In the genomic region with DNA sequence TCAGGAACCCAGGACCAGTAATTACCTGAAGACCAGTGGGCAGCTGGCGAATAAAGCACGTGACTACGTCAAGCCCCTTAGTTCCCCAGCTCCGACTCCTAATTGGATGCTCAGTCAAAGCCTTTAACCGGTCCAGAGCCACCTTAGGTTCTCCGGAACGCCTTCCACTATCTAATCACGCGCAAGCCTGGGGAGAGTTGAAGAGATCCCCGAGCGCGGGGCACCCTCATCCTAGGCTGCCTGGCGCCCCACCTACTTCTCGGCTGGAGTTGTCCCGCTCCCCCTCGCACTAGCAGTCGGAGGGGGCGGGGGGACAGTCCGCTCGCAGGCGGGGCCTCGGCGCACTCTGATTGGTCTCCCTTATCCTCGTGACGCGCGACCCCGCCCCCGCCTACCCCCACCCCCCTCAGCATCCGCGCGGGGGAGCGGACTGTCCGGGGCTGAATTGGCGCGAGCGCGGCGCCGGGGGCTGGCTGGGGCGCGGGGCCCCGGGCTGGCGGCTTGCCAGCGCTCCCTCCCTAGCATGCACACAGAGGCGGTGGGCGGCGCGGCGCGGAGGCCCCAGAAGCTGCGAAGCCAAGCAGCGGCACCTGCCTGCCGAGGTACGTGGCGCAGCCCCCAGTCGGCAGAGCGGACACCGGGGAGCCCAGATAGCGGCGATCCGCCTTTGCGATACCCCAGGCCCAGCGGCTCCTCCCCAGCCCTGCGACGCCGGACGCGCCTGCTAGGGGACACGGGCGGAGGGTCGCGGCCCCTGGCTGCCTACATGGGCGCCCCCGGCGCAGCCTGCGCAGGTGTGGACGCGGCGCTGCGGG, we compare ENCODE assay signal across 8 mouse cellular contexts. TPM values are rescaled to one million over a fixed set of nuclear protein-coding genes. Genes with fewer than 3 reads are reported as not detected.
DNase-seq lines count a peak whose midpoint lies in the region; ATAC-seq and TF ChIP-seq lines count a peak whose summit lies in the region.

TSS of gene St3gal5 (plus strand) at position 412 of the 815 bp plus-strand sequence.

- ATAC-seq in embryonic facial prominence, embryonic 11.5 days (replicated peaks; ENCODE audit: insufficient number of reproducible peaks, low FRiP score, low TSS enrichment, low read depth), result peak; percentile 97
- peak; percentile 96 for ATAC-seq in limb, embryonic 12.5 days (ENCODE audit: insufficient number of reproducible peaks, insufficient read depth, low FRiP score, low TSS enrichment, low read depth)
- peak; percentile 99 for ATAC-seq in midbrain, embryonic 14.5 days (ENCODE audit: low FRiP score, low TSS enrichment)

- no peak for TF ChIP-seq CTCF in kidney, adult 2 months (conservative IDR thresholded peaks at IDR 0.05; ENCODE audit: insufficient read depth, insufficient read length, low read depth, low read length)

- peak within 1 kb of the TSS; percentile 81 for H3K27ac ChIP-seq in embryonic facial prominence, embryonic 11.5 days (replicated peaks; ENCODE audit: low read depth, low read length)
- H3K27ac ChIP-seq in kidney, adult 2 months (ENCODE audit: insufficient read depth, low read depth, low read length), result 0 out of 2 replicates have a peak within 1 kb of the TSS, but pooled peaks have one; percentile 39
- peak within 1 kb of the TSS; percentile 79 for H3K27ac ChIP-seq in limb, embryonic 12.5 days
- peak within 1 kb of the TSS; percentile 84 for H3K27ac ChIP-seq in midbrain, embryonic 14.5 days (replicated peaks; ENCODE audit: low read depth, low read length)

- peak within 1 kb of the TSS; percentile 71 for H3K4me3 ChIP-seq in embryonic facial prominence, embryonic 11.5 days (ENCODE audit: low read depth, low read length)
- peak within 1 kb of the TSS; percentile 69 for H3K4me3 ChIP-seq in kidney, adult 2 months (ENCODE audit: insufficient read depth, low read depth, low read length)
- H3K4me3 ChIP-seq in limb, embryonic 12.5 days (replicated peaks), result peak within 1 kb of the TSS; percentile 61
- peak within 1 kb of the TSS; percentile 86 for H3K4me3 ChIP-seq in midbrain, embryonic 14.5 days (replicated peaks; ENCODE audit: low read depth, low read length)

- peak within 1 kb of the TSS; percentile 98 for H3K4me2 ChIP-seq in embryonic facial prominence, embryonic 11.5 days (ENCODE audit: low read depth, low read length)
- peak within 1 kb of the TSS; percentile 82 for H3K4me2 ChIP-seq in limb, embryonic 12.5 days
- H3K4me2 ChIP-seq in midbrain, embryonic 14.5 days (ENCODE audit: low read length), result peak within 1 kb of the TSS; percentile 82

- WGBS in embryonic facial prominence, embryonic 11.5 days, result under 1% methylated on average over 60 of the region's 81 CpGs
- 1% methylated on average over 81 of the region's 81 CpGs for WGBS in kidney, adult 2 months
- under 1% methylated on average over 81 of the region's 81 CpGs for WGBS in limb, embryonic 12.5 days
- WGBS in midbrain, embryonic 14.5 days, result under 1% methylated on average over 76 of the region's 81 CpGs

- peak within 1 kb of the TSS; percentile 85 for H3K9ac ChIP-seq in embryonic facial prominence, embryonic 11.5 days (replicated peaks; ENCODE audit: low read length)
- peak within 1 kb of the TSS; percentile 70 for H3K9ac ChIP-seq in limb, embryonic 12.5 days (replicated peaks)
- H3K9ac ChIP-seq in midbrain, embryonic 14.5 days (replicated peaks; ENCODE audit: low read length), result peak within 1 kb of the TSS; percentile 90

- H3K9me3 ChIP-seq in embryonic facial prominence, embryonic 11.5 days (replicated peaks; ENCODE audit: control insufficient read depth, low read length), result no peaks in the 10 kb centered on the region
- H3K9me3 ChIP-seq in limb, embryonic 12.5 days, result no peaks in the 10 kb centered on the region
- no peaks in the 10 kb centered on the region for H3K9me3 ChIP-seq in midbrain, embryonic 14.5 days (ENCODE audit: control insufficient read depth, low read length)

- peak; percentile 87 for DNase-seq in 3134 (ENCODE audit: extremely low read depth, insufficient read length, low spot score)
- DNase-seq in adrenal gland, postnatal 25 days, result peak; percentile 95
- DNase-seq in embryonic facial prominence, embryonic 11.5 days (ENCODE audit: low spot score), result peak; percentile 94
- DNase-seq in heart, adult 18-20 months, result peak; percentile 89 to 93
- DNase-seq in kidney, adult 2 months, result peak; percentile 91
- peak; percentile 96 for DNase-seq in midbrain, embryonic 14.5 days
- peak; percentile 89 for DNase-seq in spleen, adult 12 weeks (ENCODE audit: low spot score)

- no peaks in the 10 kb centered on the region for H3K27me3 ChIP-seq in embryonic facial prominence, embryonic 11.5 days (ENCODE audit: control insufficient read depth, insufficient read depth, low read length)
- H3K27me3 ChIP-seq in kidney, adult 2 months (replicated peaks; ENCODE audit: control insufficient read depth, insufficient read depth, low read length), result no peaks in the 10 kb centered on the region
- H3K27me3 ChIP-seq in limb, embryonic 12.5 days, result no peaks in the 10 kb centered on the region
- H3K27me3 ChIP-seq in midbrain, embryonic 14.5 days (ENCODE audit: control insufficient read depth, insufficient read depth, low read length), result no peaks in the 10 kb centered on the region

- no peaks in the 10 kb centered on the region for H3K36me3 ChIP-seq in embryonic facial prominence, embryonic 11.5 days (replicated peaks; ENCODE audit: control insufficient read depth, insufficient read depth, low read depth, low read length)
- no peaks in the 10 kb centered on the region for H3K36me3 ChIP-seq in kidney, adult 2 months (ENCODE audit: control insufficient read depth, insufficient read depth, low read length)
- no peaks in the 10 kb centered on the region for H3K36me3 ChIP-seq in limb, embryonic 12.5 days
- no peaks in the 10 kb centered on the region for H3K36me3 ChIP-seq in midbrain, embryonic 14.5 days (ENCODE audit: control insufficient read depth, insufficient read depth, low read length)

- TF ChIP-seq POLR2A in kidney, adult 2 months (IDR thresholded peaks at IDR 0.05; ENCODE audit: low read depth, low read length), result no peak

- no peaks in the 10 kb centered on the region for H3K4me1 ChIP-seq in embryonic facial prominence, embryonic 11.5 days (ENCODE audit: control insufficient read depth, insufficient read depth, low read length)
- H3K4me1 ChIP-seq in kidney, adult 2 months (ENCODE audit: control insufficient read depth, insufficient read depth, low read length), result no peaks in the 10 kb centered on the region
- H3K4me1 ChIP-seq in limb, embryonic 12.5 days (replicated peaks), result peaks cover 33% of the 10 kb centered on the region
- peaks cover 25% of the 10 kb centered on the region for H3K4me1 ChIP-seq in midbrain, embryonic 14.5 days (ENCODE audit: control insufficient read depth, insufficient read depth, low read length)

RNA-seq across cellular contexts. Expression of gene St3gal5, which starts in this region (rescaled TPM):
- 93.4 and 102 TPM in 2 replicates for total RNA-seq in adrenal gland, postnatal 25 days (2021)
- 28.8 and 32.1 TPM in 2 replicates for polyA plus RNA-seq in embryonic facial prominence, embryonic 11.5 days (2014; fragmentation: Nextera tagmentation; extraction: Ambion mirVana)
- 10 to 100 TPM; 62.4 to 70.3 TPM for total RNA-seq in heart, adult 18-20 months (2021)
- 7.7 and 10.4 TPM in 2 replicates for polyA plus RNA-seq in kidney, adult 2 months (2012; rRNA removed)
- polyA plus RNA-seq in limb, embryonic 12.5 days (2016; fragmentation: Nextera tagmentation; extraction: Ambion mirVana), result 29.6 and 32.3 TPM in 2 replicates
- 44.4 and 49.8 TPM in 2 replicates for polyA plus RNA-seq in midbrain, embryonic 14.5 days (2014; fragmentation: Nextera tagmentation; extraction: Ambion mirVana)

Comparison
In these comparisons a context has a peak if more than half of its experiments do, and no peak if none do; other contexts are left out.
1. Peak in every context shown above with its lines: DNase-seq, ATAC-seq, H3K4me3 ChIP-seq and H3K27ac ChIP-seq.